Mouse (Mus musculus) hindlimb bud, embryonic 11.5 days (tissue): ENCODE results near the gene F3.

Source experiments
- DNase-seq: peaks from one replicate; pipeline ENCODE4 v3.0.0-alpha.2; 2012; ENCODE audit warnings: low read depth, low spot score; ENCODE audit errors: extremely low spot score

F3 gene

GRCm38 (mm10) chr3:121722971-121723844 lies at the start of gene F3:
TSS of gene F3 (plus strand) at chr3:121723537.
- no peak for DNase-seq

GRCm38 (mm10) chr3:121678935-121679334 lies 44.4 kb upstream of the F3 start:
- DNase-seq, result no peak

GRCm38 (mm10) chr3:121679443-121679842 lies 43.9 kb upstream of the F3 start:
- no peak for DNase-seq

- no peak for DNase-seq
Measured at GRCm38 (mm10) chr3:121680187-121680586, 43.1 kb upstream of the F3 start.

- no peak for DNase-seq
Measured at GRCm38 (mm10) chr3:121682439-121683411, 40.6 kb upstream of the F3 start.

GRCm38 (mm10) chr3:121684552-121684951 lies 38.8 kb upstream of the F3 start:
- no peak for DNase-seq

GRCm38 (mm10) chr3:121684963-121685362 lies 38.4 kb upstream of the F3 start:
- no peak for DNase-seq

GRCm38 (mm10) chr3:121685985-121686384 lies 37.4 kb upstream of the F3 start:
- DNase-seq, result no peak

- peak; percentile 31 for DNase-seq
Measured at GRCm38 (mm10) chr3:121686408-121686911, 36.9 kb upstream of the F3 start.

- DNase-seq, result no peak
Measured at GRCm38 (mm10) chr3:121687741-121688140, 35.6 kb upstream of the F3 start.

GRCm38 (mm10) chr3:121689029-121689428 lies 34.3 kb upstream of the F3 start:
- no peak for DNase-seq

- DNase-seq, result no peak
Measured at GRCm38 (mm10) chr3:121689697-121690096, 33.6 kb upstream of the F3 start.

- DNase-seq, result no peak
Measured at GRCm38 (mm10) chr3:121693001-121693730, 30.2 kb upstream of the F3 start.

GRCm38 (mm10) chr3:121693746-121694145 lies 29.6 kb upstream of the F3 start:
- no peak for DNase-seq

- DNase-seq, result no peak
Measured at GRCm38 (mm10) chr3:121697169-121697568, 26.2 kb upstream of the F3 start.

GRCm38 (mm10) chr3:121699401-121699800 lies 23.9 kb upstream of the F3 start:
- no peak for DNase-seq

GRCm38 (mm10) chr3:121699849-121700248 lies 23.5 kb upstream of the F3 start:
- no peak for DNase-seq

- DNase-seq, result no peak
Measured at GRCm38 (mm10) chr3:121700364-121700952, 22.9 kb upstream of the F3 start.

GRCm38 (mm10) chr3:121703155-121703879 lies 20.0 kb upstream of the F3 start:
- no peak for DNase-seq

- DNase-seq, result no peak
Measured at GRCm38 (mm10) chr3:121703880-121704243, 19.5 kb upstream of the F3 start.
